Mouse (Mus musculus) thymus, adult 2 months (tissue): ENCODE data around the gene G3bp1.

Experiments used
- CTCF ChIP-seq: fragments of 200-500 bp; IDR thresholded peaks from 2 replicates; pipeline ENCODE4 v1.5.1; 2012; ENCODE audit warnings: mild to moderate bottlenecking, control low read depth, low read length, moderate library complexity, borderline replicate concordance; ENCODE audit not compliant: control insufficient read depth, poor library complexity, insufficient read depth; ENCODE audit errors: extremely low read depth
- POLR2A ChIP-seq: fragments of 200-500 bp; IDR thresholded peaks from 2 replicates; pipeline ENCODE4 v1.6.1; 2012; ENCODE audit warnings: mild to moderate bottlenecking, low read length, control low read depth, moderate library complexity; ENCODE audit not compliant: control insufficient read depth, poor library complexity, insufficient read depth; ENCODE audit errors: extremely low read depth

- TF ChIP-seq CTCF, result peak; percentile 75; the same call in 1 of the 2 replicates
- TF ChIP-seq POLR2A, result no peak
Observed at GRCm38 (mm10) chr11:55518806-55519674, 49.6 kb downstream of the G3bp1 start.
